Mouse (Mus musculus): ENCODE data around the gene Misp.

The Misp gene

DNA sequence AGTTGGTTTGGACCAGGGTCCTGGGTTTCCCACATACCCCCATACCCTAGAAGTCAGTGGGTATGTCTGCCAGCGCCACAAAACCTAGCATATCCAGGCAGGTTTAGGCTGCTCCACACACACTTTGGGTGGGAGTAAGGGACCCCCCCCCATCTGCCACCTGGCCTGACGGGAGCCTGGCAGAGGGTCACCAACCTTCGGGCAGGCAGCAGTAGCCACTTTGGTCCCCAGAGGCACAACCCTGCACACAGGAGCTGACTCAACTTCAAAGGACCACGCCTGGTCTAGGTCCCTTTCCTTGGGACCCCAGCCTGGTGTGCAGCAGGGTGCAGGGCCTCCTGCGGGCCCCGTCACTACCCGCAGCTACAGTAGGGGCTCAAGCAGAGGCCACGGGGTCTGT is 512 bp upstream of the Misp start:
- in situ Hi-C loops (cut with MboI; ENCODE audit: low sequenced_read_pairs), result no loop called here

DNA sequence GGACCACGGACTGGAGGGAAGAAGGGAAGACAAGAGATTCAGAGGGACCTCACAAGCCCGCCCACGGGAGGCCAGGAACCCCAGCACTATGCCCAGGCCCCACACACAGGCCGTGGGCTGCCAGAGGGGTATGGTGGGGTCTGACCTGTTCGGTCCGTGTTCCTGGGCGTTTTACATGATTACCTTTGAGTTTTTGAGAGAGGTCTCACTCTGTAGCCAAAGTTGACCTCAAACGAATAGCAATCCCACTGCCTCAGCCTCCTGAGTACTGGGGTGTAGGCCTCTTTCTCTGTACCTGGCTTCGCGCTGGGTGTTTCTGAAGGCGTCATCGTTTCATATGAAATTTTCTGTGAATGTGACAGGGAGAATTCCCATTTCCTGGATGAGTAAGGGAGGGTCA is 942 bp downstream of the Misp start:
- in situ Hi-C loops (cut with MboI; ENCODE audit: low sequenced_read_pairs), result no loop called here

DNA sequence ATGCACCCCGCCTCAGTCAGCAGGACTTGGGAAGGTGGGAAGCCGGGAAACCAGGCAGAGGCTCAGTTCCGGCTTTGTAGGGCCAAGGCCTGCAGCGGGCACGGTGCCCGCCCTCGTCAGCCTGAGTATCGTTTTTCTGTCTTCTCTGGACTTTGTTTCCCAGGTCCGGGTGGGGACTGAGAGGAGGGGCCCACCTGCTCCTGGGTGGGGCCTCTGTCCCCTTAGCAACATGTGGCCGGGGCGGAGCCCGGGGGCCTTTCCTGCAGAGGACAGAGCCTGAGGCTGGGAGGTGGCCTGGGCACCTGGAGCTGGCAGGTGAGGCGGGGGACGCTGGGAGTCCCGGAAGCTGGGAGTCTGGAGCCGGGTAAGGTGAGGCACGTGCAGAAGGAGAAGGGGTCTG is 1.6 kb downstream of the Misp start:
- in situ Hi-C loops (cut with MboI; ENCODE audit: low sequenced_read_pairs), result no loop called here

DNA sequence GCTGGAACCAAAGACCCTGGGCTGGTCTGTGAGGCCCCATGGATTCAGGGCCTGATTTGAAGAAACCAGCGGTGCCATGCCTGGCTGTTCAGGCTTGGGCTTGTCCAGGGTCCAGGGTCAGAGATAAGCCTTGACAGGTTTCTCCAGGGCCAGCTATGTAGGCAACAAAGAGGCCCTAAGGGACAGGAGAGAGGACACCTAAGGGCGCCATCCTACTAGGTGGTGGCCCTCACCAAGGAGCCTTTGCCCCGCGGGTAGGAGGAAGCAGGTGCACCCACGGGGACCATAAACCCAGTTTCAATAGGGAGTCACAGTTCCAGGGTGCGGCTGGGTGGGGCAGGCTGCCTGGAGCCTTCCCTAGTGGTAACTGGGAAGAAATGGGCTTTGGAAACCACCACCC is 2.2 kb downstream of the Misp start:
- in situ Hi-C loops (cut with MboI; ENCODE audit: low sequenced_read_pairs), result no loop called here

DNA sequence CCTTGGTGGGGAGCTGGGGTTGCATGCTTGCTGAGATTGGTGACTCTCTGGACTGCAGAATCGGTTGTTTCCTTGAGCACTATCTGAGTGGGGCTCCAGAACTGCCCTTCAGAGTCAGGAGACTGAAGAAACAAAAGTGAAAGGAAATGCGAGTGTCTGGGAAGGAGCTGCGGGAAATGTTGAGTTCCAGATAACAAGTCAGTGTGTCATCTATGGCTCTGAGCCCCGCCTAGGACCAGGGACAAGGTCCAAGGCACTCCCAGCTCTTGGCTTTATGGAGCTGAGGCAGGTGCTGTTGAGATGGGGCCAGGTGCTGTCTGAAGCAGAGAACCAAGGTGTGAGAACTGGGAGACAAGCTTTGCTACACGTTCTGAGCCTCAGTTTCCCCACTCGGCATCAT is 3.6 kb downstream of the Misp start:
- in situ Hi-C loops (cut with MboI; ENCODE audit: low sequenced_read_pairs), result no loop called here

DNA sequence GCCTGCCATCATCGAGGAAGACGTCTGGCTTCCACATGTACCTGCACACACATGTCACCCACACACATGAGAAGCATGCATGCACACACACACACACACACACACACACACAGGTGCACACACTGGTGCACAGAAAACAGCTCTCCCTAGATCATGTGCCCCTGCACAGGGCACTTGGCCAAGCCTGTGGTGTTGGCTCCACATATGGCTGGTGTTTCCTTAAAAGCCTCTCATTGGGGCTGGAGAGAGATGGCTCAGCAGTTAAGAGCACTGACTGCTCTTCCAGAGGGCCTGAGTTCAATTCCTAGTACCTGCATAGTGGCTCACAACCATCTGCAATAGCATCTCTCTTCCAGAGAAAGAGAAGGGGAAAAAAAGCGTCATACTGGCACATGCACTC is 10.8 kb downstream of the Misp start:
- in situ Hi-C loops (cut with MboI; ENCODE audit: low sequenced_read_pairs), result no loop called here

DNA sequence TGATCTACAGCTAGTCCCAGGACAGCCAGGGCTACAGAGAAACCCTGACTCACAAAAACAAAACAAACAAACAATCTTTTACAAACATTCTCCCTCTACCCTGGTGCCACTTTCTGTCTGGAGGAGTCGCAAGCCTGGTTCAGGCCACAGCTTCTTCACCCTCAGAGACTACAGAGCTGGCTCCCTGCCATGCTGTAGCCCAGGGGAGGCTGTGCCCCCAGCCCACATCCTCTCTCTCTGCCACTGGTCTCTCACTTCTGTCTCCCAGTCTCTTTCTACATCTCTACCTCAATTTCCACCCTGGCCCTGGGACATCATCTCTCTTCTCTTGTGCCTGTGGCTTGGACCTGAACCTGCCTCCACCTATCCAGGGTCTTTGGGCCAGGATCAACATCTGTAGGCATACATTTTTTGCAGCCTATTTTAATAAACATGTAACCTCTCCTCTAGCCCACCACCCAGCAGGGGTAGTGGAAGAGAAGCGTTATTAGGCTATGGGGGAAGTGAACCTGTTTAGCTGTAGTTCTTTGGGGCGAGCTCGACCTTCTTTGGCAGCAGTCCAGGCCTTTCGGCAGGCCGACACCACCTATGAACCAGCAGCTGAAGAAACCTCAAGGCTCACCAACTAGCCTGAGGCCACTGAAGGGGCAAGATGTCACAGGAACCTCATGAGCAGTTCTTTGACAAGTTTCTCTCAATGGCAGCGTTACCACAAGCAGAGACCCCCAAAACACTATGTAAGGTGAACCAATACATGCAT is 11.4 kb downstream of the Misp start:
- in situ Hi-C loops (cut with MboI; ENCODE audit: low sequenced_read_pairs), result no loop called here

DNA sequence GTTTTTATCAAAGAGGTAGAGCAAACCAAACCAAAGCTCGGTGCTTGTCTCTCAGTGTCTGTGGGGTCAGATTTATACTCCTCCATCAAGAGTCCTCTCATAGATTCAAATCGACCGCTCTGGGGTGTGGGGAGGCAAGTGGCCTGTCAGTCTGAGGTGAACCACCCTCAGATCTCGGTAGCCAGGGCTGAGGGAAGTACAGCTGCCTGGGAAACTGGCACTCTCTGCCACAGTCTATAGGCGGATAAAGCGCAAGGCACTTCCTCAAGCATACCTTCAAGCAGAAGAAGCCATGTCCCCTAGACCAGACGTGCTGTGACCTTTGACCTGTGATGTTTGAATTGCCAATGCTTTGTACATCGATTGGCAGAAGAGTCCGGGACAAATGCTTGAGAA is 12.0 kb downstream of the Misp start:
- in situ Hi-C loops (cut with MboI; ENCODE audit: low sequenced_read_pairs), result no loop called here

DNA sequence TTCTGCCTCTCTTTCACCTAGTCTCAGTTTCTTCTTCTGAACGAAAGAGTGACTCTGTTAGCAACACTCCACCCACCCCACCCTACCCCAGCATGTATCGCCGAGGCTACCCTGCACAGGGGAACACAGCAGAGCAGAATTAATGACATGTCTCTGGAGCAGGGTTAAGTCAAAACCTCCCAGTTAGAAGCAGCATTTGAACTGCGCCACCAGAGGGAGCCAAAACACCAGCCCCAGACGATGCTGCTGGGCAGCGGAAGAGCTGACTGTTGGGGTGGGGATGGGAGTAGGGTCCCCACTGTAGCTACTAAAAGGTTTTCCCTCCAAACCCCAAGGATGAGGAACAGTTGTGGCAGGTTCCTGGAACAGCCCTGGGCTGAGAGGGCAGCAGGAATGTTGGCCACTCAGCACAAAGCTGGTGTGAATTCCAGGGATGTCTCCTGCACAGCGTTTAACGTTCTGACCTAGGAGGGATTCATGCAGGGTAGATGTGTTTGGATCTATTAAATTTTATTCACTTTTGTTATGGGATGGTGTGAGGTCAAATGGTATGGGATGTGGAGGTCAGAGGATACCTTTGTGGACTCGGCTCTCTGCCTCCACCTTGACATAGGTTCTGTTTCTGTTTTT is 14.1 kb downstream of the Misp start:
- in situ Hi-C loops (cut with MboI; ENCODE audit: low sequenced_read_pairs), result no loop called here

DNA sequence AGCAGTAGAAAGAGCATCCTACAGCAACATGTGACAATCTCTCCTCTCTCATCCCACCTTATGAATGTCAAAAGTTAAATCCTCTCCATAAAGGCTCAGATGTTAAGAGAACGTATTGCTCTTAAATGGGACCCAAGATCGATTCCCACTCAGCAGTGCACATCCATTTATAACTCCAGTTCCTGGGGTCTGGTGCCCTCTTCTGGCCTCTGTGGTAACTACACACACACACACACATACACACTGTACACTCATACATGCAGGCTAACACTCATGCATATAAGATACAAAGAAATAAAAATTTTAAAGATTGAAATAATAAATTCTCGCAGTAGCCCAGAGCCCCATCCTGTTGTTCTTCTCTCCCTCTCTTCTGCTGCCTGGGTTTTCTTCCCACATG is 16.1 kb downstream of the Misp start:
- in situ Hi-C loops (cut with MboI; ENCODE audit: low sequenced_read_pairs), result no loop called here

DNA sequence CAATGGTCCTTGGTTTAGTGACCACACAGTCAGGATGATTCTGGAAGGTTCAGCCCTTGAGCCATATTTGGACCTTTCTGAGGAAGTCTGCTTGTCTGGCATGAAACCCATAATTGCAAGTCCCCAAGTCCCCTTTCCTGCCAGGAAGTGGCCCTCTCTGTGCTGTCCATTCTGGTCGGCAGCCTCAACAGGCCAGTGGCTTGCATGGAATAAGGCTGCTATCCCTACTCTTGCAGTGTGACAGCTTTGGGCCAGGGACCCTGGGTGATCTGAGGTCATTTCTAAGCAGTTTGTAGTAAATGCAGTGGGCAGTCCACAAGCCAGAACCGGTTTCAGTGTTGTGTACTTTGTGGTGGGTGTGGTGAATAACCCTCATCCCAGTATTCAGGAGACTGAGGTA is 17.4 kb downstream of the Misp start:
- in situ Hi-C loops (cut with MboI; ENCODE audit: low sequenced_read_pairs), result no loop called here

DNA sequence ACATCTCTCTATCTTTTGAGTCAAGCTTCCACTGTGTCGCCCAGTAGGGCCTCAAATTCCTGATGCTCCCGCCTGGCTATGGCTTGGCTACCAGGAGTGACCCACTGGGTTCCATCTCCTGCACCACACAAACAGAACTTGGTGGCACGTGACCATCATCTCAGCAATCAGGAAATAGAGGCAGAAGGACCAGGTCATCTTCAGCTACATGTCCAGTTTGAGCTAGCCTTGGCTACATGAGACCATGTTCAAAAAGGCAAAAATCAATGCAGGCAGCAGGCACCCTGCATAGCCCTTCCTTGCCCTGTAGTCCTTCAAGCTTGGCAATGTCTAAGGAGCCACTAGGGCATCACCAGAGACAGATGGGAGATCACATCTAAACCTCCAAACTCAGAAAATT is 19.3 kb downstream of the Misp start:
- in situ Hi-C loops (cut with MboI; ENCODE audit: low sequenced_read_pairs), result no loop called here

DNA sequence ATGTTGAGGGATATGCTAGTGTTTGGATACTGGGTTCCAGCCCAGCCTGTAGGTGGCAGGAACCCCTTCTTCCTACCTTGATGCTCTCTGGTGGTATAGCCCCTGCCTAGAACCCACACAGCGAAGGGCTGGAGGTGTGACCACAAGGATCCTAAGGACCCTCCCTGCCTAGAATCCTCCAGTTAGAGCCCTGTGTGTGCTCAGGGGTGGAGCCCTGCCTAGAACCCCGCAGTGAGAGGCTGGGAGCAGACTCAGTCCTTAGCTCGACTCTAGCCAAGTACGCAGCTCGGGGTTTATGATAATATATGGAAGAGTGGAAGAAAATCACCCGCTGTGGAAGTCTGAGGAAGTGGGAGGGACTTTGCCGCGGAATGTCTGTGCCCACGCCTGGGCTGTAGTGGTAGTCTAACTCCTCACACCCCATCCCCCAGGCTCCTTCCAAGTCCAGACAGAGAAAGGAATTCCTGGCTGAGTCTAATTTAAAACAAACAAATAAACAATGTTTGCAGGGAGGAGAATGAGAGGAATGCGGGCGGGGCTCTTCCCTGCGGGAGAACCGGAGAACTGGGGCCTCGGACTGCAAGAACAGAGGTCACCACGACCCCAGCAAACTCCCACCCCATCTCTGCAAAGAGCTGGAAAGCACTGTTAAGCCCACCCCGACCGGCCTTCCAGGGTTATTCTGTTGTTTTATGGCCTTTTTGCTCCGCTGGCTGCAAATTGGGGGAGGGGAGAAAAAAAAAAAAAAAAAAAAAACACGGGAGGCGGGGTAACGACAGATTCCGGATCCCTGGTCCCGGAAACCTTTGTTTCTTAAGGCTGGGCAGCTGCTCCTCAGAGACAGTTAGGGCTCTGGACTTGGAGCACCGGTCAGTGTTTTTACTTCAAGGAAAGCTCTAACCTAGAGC is 20.1 kb downstream of the Misp start:
- in situ Hi-C loops (cut with MboI; ENCODE audit: low sequenced_read_pairs), result no loop called here

DNA sequence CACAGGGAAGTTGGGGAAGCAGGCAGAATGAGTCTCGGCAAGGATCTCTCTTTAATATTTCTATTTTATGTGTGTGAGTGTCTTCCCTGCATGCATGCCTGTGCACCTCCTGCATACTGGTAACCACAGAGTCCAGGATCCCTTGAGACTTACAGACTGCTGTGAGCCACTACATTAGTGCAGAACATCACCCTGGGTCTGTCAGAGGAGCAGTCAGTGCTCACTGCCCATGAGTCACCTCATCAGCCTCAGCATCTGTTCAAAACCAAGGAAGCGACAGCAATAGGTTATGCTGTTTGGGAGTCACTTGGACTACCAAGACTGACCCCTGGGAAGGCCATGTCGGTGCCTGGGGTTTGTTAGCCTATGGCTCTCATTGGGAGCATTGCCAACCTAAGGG is 21.5 kb downstream of the Misp start:
- in situ Hi-C loops (cut with MboI; ENCODE audit: low sequenced_read_pairs), result no loop called here

DNA sequence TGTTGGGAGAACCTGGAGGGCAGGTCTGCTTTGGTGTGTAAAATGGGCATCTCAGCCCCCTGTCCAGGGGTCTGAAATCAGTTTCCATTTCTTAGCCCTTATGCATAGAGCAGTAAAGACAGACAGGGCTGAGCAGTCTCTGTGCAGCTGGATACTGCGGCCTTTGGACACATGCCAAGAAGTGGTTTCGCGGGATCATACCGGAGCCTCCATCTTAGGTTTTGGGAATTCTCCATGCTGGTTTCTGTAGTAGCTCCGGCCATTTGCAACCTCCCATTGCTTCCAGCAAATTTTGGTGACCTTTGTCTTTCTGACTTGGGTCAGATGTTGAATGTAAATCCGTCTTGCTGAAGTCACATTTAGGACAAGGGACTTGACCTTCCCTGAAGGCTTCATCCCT is 22.7 kb downstream of the Misp start:
- in situ Hi-C loops (cut with MboI; ENCODE audit: low sequenced_read_pairs), result no loop called here

DNA sequence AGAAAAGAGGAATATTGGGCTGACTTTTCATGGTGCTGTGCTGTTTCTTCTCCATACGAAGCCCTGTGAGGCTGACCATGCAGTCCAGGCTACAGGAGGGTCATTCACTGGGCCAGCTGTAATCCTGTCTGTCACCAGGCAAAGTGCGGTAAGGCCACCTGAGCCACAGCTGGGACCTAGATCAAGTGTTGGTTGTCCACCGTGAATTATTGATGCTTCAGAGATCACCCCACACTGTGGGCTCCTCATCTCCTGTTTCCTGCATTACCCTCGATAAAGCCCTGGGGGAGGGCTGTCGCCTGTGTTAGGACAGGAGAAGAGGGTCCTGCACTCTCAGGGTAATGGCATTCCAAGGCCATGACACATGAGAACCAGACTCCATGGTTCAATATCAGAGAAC is 25.8 kb downstream of the Misp start:
- in situ Hi-C loops (cut with MboI; ENCODE audit: low sequenced_read_pairs), result no loop called here

DNA sequence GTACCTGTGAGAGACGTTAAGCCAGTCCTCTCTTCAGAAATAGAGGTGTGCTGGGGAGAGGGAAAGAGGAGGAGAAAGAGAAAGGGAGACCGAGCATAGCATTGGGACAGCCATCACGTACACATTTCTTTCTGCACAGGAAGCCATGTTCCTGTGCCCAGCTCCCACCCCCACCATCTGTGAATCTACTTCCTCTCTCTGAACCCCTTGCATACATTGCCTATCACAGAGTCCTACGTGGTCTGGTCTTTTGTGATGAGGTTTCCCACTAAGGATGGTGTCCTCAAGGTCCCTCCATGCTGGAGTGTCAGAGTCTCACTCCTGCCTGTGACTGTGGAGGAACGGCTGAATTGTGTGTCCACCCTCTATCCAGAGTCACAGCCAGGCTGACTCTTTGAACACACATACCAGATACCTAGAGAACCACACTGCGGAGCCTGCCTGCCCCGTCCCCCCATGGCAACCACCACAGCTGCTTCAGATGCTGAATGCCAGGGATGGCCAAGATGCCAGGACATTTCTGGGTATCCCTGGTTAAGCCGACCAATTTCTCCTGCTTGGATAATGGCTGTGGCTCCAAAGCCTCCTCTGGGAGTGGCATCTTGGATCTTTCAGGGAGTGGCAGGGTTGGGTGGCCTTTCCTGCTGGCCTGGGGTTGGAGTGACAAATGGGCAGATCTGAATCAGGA is 29.3 kb downstream of the Misp start:
- in situ Hi-C loops (cut with MboI; ENCODE audit: low sequenced_read_pairs), result no loop called here

DNA sequence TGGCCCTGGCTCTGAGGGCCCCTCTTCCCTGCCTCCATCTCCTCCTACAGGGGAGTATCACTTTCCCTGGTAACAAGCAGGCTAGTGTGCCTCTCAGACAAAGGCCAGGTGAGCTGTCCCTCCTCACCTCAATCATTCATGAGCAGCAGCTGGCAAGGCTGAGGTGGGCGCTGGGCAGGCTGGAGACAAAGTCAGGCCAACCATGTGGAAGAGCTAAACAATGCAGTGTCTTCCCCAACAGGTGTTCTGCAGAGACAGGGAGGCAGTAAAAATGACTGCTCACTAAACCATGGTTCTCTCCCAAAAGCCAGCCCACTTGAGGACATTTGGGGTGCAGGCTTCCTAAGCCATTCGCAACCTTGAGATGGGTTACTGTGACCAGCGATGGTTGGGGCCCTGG is 30.9 kb downstream of the Misp start:
- in situ Hi-C loops (cut with MboI; ENCODE audit: low sequenced_read_pairs), result no loop called here

DNA sequence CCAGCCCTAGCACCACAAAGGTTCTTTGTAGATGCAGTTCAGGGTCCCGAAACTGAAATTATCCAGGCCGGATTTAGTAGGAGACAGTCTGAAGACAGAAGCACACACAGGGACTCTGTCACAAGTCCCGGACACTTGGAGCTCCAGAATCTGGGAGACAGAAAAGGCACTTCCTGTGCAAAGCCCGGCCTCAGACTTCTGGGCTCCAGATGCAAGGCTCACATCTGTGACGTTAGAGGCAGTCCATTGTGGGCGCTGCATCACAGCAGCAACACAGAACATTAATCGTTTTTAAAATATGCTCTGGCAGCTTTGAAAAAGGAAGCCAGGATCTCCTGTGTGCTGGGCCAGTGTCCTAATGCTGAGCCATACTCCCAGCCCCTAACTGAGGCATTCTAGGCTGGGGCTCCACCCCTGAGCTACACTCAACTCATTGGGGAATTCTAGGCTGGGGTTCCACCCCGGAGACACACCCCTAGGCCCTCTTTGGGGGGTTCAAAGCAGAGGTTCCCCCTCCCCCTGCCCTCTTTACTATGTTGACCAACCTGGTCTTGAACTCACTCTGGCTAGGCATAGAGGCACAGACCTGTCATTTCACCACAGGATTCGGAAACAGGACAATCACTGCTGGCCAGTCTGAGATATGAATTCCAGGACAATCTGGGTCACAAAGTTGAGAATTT is 31.5 kb downstream of the Misp start:
- in situ Hi-C loops (cut with MboI; ENCODE audit: low sequenced_read_pairs), result no loop called here

DNA sequence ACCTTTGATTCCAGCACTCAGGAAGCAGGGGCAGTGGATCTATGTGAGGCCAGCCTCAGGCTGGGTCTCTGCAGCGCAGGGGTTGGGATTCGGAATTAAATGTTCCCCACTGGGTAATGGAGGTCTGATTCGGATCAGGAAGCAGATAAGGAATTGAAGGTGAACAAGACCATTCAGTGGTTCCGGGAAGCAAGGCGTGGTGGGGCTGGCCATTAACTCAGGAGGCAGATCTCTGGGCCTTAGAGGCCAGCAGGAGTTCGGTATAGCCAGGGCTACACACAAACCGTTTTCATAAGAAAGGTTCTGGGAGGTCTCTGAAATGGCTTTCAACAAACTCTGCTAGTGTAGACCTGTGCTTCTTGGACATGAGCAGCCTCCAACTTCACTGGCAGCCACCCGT is 32.0 kb downstream of the Misp start:
- in situ Hi-C loops (cut with MboI; ENCODE audit: low sequenced_read_pairs), result no loop called here

DNA sequence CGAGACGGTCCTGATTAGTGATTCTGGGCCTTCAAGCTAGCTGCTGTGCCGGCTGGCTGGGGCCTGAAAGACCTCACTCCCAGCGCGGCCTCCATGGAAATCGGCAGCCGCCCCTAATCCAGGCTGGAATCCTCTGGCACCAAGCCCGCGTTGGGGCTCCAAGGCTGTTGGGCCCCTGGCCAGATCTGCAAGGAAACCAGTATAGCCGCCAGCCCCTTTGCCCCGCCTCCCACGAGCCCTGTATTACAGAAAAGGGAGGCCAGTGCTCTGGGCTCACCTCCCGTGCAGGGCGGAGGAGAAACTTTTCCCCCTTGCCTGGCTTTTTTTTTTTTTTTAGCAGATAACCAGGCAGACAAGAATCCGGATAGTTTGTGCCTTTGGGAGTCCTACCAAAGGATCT is 32.6 kb downstream of the Misp start:
- in situ Hi-C loops (cut with MboI; ENCODE audit: low sequenced_read_pairs), result no loop called here
